Mouse (Mus musculus): Measurements from ENCODE around the gene Arhgap24.

The Arhgap24 gene

DNA sequence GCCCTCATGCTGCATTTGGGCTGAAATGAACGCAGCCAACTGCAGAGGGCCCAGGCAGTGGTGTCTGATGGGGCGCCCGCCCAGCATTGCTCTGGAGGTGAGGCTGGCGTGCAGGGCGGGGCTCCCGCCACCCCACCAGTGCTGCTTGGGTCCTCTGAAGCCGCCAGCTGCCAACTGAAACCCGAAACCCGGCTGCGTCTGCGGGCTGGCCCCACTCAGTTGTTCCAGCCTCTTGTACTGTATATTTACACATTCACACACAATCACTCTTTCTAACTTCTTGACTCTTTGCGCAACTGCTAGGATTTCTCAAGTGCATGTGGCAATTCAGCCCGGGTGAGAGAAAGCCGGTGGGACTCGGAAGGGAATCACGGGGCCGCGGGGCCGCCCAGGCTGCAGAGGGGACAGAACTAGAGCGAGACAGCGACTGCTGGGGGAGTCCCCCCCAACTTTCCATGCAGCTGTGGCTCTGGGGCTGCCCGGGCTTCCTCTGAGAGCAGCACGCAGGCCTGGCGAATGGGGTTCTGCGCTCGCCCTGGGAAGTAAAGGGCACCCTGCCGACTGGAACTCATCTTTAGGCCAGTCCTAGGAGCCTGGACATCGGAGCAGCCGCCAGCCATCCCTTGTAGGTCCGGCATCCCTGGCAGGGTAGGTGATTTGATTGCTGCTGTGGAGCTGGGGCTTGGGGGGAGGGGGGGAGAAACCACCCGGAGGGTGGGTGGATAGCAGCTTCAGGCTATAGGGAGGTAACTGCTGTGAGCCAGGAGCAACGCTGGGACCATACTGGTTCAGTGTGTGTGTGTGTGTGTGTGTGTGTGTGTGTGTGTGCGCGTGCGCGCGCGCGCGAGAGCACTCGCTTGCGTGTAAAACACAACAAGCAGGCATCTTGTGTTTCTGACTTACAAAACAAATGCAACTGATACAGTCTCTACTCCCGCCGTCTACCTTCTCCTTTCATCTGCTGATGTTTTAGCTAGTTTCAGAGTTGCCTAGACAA is at the start of gene Arhgap24:
Gene Arhgap24 (plus strand): TSS at position 177 of the 997 bp plus-strand sequence.
- DNase-seq (ENCODE audit: inconsistent age in 2 of 2, low spot score in 1 of 2): peak; percentile 46 to 91

DNA sequence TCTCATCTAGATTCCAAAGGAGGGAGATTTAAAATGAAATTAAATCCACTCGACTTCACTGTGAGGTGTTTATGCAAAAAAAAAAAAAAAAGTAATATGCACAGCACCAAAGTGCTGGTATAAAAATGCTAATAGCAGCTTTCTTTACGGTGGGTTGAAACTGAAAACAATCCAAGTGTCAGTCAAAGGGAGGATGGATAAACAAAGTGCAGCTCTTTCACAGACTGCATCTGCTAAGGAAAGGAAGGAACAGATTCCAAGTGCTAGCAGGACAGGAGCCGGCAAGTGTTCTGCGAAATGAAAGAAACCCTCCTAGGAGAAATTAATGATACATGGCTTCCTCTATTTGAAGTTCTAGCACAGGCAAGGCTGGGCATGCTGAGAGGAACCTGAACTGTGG is 47.0 kb upstream of the Arhgap24 start:
- DNase-seq (ENCODE audit: inconsistent age in 2 of 2, low spot score in 1 of 2): no peak

DNA sequence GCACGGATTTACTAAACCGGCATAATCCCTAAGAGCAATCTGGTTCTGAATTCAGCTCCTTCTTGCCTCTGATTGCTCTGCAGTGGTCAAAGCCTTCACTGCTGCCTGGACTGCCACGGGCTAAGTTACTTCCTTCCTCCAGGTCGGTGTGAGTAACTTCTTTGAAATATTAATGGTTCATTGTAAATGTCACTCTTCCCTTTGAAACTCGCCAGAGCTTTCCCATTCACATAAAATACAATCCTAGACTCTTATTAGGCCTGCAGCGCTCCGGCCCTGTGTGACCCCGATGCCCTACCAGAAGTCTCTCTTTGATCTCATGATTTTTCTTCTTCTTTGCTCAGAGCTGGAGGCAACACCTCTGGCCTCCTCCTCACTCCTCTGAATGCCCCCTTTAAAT is 44.6 kb upstream of the Arhgap24 start:
- DNase-seq (ENCODE audit: inconsistent age in 2 of 2, low spot score in 1 of 2): no peak

DNA sequence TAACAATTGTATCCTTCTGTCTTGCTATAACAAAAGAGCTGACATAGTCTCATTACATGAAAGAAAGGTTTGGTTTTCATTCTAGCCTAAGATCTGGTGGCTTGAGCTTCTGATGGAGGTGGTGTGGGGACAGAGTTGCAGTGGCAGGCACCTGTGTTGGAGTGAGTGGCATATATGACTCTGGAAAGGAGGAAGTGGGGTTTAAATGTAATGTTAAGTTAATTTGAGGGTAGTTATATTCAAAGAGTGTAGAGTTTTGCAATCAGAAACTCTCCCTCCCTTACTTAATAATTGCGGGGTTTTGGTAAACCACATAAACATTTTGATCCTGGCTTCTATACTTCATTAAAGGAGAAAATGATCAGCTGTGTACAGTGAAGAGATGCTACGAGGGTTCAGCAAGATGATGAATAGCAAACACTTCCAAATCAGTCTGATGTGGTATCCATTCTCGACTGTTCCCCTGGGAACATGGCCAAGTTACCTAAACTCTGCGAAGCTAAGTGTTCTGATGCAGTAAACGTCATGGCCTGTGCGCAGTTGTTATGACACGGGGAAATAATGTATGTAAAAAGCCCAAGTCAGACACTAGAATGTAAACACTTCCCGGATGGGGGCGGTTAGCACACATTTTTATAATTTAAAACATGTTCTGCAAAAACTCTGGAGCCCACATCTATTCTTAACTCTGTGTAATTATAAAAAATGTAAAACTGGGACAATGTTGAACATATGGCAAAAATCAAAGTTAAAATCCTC is 41.9 kb upstream of the Arhgap24 start:
- no peak for DNase-seq (ENCODE audit: inconsistent age in 2 of 2, low spot score in 1 of 2)

DNA sequence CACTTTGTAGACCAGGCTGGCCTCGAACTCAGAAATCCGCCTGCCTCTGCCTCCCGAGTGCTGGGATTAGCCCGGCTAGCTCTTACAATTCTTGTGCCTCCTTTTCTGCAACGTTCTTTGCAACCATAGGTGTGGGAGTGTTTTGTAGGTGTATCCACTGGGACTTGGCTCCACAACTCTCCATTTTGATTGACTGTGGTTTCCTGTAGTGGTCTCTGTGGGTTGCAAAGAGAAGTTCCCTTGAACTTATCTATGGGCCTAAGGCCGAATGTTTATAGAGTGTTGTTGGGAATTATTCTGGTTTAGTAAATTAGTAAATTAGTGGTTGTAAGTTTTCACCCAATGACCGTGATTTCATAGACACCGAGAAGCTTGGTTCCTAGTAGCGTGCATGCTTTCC is 33.8 kb upstream of the Arhgap24 start:
- no peak for DNase-seq (ENCODE audit: inconsistent age in 2 of 2, low spot score in 1 of 2)

DNA sequence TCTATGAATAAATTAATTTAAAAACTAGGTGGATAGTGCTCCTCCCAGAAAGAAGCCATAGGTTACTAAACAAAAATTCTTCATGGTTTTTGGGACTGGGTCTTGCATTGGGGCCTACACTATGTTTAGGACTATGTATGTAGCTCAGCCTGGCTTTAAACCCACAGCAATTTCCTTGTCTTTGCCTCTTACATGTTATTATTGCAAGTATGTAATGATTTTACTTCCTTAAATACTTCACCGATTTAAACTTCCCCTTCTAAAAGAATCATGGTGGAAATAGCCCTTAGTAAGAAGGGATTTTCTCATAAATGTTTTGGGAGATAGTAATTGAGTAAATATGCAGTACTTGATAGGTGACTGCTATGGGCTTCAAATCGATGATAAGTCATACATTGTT is 30.3 kb upstream of the Arhgap24 start:
- no peak for DNase-seq (ENCODE audit: inconsistent age in 2 of 2, low spot score in 1 of 2)

DNA sequence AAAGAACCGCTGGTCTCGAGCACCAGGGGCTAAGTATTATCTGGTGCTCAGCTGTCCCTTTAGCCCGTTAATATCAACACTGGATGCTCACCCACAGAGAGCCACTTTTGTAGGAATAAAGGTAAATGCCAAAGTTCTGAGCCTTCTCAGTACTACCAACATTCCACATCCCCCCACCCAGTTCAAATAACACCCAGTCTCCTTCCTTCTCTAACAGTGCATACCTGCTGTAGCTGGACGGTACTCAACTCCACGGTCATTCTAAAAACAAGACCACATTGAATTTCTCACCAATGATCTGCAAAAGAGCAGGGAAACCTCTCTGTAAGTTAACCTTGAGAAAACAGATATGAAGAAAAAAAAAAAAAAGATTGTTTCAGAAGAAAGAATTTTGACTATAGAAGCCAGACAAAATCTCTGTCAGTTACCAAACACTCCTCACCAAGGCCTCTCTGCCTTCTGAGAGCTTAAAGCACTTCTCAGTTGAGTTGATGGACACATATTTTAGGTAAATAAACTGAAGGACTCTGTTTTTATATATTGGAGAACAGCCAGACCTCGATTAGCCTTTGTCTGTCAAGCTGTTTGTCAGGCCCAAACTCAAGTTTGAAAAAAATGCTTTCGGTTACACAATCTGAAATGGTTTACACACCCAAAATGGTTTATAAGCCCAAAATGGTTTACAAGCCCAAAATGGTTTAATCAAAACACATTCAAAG is 29.0 kb upstream of the Arhgap24 start:
- no peak for DNase-seq (ENCODE audit: inconsistent age in 2 of 2, low spot score in 1 of 2)

DNA sequence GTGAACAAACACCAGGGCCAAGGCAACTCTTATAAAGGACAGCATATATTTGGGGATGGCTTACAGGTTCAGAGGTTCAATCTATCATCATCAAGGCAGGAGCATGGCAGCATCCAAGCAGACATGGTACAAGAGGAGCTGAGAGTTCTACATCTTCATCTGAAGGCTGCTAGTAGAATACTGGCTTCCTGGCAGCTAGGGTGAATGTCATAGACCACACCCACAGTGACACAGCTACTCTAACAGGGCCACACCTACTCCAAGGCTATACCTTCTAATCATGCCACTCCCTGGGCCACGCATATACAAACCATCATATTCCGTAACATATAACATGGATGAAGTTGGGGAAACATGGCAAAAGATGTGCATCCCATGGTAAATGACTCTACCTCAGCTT is 27.9 kb upstream of the Arhgap24 start:
- no peak for DNase-seq (ENCODE audit: inconsistent age in 2 of 2, low spot score in 1 of 2)

DNA sequence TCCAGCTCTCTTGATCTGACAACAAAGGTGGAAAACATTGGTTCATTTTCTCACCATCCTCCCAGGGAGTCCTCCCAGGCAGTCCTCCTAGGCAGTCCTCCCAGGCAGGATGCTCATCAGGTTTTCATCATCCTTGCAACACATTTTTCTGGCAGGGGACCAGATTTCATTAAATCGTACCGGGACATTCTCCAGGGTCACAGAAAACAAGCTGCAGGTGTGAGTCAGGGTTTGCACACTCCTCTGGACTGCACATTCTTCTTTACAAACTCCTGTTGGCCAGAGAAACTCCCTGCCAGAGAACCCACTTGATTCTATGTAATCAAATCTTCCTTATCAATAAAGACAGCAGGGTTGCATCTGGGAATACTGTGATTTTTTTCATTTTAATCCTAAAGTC is 25.9 kb upstream of the Arhgap24 start:
- no peak for DNase-seq (ENCODE audit: inconsistent age in 2 of 2, low spot score in 1 of 2)

DNA sequence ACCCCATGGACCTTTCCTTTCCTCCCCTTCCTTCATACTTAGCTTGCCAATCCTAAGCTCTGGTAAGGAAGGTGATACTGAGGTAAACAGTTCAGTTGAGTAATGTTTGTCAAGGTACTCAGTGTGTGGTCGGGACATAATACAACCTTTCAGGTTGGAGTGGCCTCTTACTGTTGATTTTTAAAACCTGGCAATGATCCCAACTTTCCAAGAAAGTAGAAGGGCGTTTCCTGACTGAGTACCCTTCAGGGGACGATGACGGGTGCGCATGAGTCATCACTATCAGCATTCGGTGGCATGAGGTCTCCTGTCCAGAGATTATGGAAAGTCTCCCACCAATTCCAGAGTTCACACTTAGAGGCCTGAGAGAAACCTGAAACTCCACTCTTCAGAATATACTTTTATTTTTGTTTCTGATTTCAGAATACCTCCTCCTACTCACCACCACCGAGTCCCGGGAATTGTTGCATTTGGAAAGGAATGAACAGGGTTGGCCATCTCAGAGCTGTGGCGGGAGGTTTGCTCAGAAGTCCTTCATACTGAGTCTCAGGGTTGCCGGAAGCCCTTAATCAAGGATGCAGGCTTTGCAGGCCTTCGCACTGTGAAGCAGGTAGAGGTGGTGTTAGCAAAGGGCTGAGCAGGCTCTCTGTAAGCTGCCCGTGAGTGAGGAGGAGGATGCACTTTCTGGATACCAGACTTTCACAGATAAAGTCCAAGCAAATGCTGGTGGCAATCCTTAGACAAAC is 20.6 kb upstream of the Arhgap24 start:
- DNase-seq (ENCODE audit: inconsistent age in 2 of 2, low spot score in 1 of 2): peak; percentile 19 to 74

DNA sequence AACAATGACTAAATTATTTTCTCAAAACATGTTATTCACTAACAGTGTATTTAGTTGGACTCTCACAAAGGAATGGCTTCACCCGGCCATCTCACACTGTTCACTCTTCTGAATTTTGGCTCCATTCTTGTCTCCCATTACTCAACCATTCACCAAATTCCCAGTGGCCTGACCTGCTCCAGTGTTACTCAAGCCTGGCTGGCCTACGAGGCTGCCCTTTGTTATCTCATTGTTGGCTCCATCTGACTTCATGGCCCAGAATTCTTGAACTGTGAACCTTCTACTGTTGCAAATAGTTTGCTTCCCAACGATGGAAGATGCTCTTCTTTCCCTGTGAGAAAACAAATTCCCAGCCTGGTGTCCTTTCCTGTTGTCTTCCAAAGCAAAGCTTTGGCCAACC is 18.2 kb upstream of the Arhgap24 start:
- peak in 1 of 2 experiments; percentile 36 for DNase-seq (ENCODE audit: inconsistent age in 2 of 2, low spot score in 1 of 2)

DNA sequence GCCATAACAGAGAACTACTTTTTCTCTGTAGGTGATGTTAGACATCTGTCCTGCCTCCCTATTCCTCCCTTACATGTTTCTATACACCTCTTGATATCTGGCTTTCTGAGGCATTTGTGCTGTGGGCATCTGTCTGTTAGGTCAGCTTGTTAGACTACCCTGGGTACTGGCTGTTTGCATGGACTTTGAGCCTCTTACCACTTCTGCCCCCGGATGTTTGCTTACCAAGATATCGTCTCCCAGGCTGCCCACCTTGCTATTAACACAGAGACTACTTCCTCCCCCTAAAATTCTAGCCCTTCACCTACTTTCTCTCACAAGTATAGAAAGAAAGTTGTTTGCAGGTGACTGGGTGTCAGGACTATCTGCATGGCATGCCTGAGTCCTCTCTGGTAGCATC is 15.8 kb upstream of the Arhgap24 start:
- DNase-seq (ENCODE audit: inconsistent age in 2 of 2, low spot score in 1 of 2): no peak

DNA sequence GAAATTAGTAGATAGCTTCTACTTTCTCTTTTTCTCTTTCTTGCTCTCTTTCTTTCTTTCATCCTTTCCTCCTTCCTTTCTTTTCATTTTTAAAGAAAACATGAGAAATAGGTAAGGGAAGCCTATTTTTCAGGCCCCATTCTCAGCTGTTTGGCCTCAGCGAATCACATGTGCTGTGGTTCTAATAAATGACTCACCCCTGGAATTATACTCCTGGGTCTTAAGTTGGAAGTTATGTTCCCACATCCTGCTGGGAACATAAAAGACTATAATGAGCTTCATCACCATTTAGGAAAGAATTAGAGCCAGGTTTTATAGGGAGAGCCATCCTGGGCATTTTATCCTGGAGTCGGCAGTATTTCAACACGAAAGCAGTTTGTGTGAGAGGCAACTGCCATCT is 12.9 kb upstream of the Arhgap24 start:
- no peak for DNase-seq (ENCODE audit: inconsistent age in 2 of 2, low spot score in 1 of 2)

DNA sequence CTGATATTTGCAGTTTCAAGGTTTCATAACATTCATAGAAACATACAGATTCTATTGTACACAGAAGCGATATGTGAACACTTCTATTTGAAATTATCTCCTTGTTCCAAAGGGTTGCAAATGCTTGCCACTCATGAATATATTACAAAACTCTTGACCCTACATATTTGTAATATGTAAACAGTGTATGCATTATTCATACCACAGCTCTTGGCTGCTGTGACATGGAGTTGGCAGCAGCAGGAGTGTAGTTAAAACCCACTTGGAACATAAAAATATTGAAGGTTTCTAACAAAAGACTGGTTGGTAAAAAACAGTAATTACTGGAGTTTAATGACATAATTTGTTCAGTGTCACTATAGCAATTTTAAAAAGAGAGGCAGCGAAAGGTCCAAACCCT is 10.9 kb upstream of the Arhgap24 start:
- no peak for DNase-seq (ENCODE audit: inconsistent age in 2 of 2, low spot score in 1 of 2)

DNA sequence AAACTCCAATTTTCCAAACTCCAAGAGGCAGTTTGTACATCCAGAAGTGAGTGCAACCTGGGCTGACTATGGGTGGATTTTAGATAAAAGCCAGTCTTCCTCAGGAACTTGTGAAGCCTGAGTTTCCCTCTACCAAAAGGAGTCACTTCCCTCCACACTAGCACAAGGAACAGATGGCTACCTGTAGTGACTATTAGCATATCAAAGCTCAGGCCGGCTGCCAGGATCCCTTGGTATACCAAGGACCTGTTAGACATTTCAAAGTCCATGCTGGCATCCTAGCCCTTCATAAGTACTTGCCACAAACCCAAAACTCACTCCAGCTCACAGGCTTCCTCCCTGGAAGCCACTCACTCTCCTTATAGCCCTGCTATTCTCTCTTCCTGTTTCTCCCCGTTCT is 3.1 kb upstream of the Arhgap24 start:
- no peak for DNase-seq (ENCODE audit: inconsistent age in 2 of 2, low spot score in 1 of 2)

DNA sequence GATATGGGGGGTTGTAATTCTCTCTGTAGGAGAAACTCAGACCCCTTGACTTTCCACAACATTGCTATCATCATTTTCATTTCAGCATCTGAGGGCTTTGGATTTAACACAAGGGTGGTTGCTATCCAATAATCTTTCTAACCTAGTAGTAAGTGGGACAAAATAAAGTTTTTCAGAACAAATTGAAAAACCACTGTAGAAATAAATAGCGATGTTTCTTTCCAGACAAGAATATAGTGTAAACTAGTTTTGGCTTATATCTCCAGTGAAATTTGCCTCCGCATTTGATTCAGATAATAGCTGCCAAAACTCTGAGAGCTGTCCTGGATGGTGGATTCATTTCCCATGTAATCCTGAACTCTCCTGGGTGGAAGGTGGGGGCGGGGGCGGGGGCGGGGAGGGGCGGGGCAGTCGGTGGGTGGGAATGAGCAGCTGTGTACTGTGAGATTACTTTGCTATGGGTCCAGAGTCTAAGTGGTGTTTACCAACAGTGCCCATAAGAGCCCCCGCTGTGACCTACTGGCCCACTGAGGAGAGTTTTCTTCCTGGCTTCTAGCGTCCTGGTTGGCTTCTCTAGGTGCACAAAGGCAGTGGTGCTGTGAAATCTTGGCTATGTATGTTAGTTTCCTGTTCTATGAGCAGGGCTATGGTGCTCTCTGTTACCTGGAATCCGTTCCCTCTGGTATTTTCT is 2.2 kb downstream of the Arhgap24 start:
- DNase-seq (ENCODE audit: inconsistent age in 2 of 2, low spot score in 1 of 2): no peak

DNA sequence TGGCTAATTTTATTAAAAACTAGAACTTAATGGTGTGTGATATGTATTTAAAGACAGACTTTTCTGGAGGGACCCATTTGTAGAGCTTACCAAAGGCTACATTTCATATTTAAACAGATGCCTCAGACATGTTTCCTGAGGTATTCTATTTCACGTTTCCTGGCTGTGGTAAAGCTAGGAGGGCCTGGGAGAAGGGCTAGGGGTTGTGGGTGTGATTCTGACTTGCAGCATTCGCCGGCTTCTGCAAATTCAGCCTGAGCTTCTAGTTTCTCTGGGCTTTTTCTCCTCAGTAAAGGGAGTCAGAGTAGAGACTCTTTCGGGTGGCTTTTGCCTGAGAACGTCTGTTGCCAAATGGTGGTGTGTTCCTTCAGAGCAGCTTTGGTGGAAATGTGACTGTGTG is 10.4 kb downstream of the Arhgap24 start:
- no peak for DNase-seq (ENCODE audit: inconsistent age in 2 of 2, low spot score in 1 of 2)

DNA sequence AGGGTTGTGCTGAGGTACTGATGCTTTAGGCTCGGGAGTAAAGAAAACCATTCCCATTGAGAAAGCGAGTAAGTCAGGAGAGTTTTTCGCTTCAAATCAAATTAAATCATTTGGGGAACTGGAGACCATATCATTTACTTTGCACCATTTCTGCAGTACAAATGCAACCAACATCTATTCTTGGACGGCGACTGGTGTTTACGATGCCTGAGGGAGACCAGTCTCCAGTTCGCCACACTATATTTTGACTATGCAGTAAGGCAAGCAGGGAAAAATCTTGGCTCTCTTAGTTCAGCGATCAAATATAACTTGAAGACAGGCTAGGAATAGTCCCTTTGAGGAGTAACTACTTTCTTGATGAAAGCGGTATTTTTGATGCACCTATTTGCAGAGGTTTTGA is 11.0 kb downstream of the Arhgap24 start:
- DNase-seq (ENCODE audit: inconsistent age in 2 of 2, low spot score in 1 of 2): no peak

DNA sequence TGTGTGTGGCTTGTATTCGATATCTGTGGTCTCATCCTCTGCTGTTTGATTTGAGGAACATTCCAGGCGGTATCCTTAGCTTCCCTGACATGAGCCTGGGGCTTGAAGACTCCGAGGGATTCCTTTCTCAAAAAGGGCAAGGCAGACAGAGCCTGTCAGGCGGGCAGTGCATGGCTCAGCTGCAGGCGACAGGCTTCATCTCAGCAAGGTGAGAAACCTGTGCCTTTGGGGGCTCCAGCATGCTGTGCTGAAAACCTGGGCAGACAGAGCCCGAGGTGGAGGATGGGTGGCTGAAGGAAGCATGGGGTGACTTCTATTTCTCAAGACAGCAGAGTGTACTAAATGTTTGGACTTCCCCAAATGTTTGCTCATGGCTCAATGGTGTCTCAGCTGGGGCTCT is 13.6 kb downstream of the Arhgap24 start:
- DNase-seq (ENCODE audit: inconsistent age in 2 of 2, low spot score in 1 of 2): no peak

DNA sequence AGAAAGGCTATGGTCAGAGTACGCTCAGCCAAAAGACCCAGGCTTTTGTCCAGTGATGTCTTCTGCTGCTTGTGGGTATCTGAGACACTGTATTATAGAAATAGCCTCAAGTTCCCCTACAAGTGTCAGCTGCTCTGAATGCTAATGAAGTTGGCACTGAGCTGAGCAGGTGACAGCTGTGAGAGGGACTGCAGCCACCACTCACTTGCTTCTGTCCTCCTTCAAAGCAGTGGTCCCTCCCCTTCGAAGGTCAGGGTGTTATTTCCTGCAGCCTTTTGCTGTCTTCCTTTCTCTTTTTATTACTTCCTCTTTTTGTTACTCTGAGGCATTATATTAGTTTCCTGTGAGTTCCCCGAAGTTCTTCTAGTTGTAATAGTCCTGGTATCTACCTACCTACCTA is 16.0 kb downstream of the Arhgap24 start:
- no peak for DNase-seq (ENCODE audit: inconsistent age in 2 of 2, low spot score in 1 of 2)
